Mouse (Mus musculus) naive thymus-derived CD4-positive, alpha-beta T cell, adult 5 months (primary cell): ENCODE results near the gene Ttc21a. TPM values are rescaled to one million over a fixed set of nuclear protein-coding genes. Genes with fewer than 3 reads are reported as not detected.

Experiments used
- polyA plus RNA-seq: library from polyadenylated mRNA; unstranded; fragments of 100-300 nt; shearing (Covaris generic); gene quantifications from one replicate; pipeline ENCODE4 v1.2.1, GENCODE M21; 2017

The Ttc21a gene
- polyA plus RNA-seq = not detected

DNA sequence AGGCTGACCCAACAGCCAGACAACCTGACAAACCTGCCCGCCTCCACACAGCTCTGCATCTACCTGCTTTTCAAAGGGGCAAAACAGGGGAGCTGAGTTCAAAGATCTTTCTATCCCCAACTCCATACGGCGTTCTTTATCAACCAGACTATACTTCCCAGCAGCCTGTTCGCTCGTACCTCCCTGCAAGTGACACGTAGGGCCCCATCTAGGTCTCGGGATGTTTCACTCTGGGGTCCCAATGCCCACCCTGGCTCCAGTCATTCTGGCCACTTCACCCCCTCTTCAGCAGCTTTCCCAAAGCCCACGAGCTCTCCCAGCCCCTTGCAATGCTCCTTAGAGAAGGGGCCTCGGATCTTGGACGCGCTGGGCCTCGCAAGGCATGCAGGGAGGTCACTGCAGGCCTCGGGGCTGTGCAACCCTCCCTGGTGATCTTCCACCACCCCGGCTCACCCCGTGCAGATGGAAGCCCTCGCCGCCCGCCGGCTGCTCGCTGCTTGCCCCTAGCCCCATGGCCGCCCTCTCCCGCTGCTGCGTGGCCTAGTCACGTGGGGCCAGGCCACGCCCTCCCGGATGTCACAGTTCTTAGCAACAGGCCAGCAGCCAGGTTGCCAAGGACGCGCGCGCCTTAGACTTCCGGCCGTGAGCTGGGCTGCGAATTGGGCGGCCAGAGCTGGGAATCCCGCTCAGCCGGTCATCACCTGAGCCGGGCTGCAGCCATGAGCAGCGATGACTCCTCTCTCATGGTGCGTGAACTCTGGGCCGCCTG lies at the start of gene Ttc21a, which contains the start of gene Gorasp1:
Gene Ttc21a (plus strand): TSS at position 602 of the 769 bp plus-strand sequence.
Gene Gorasp1 (minus strand): TSS at position 561 of the 769 bp plus-strand sequence.

DNA sequence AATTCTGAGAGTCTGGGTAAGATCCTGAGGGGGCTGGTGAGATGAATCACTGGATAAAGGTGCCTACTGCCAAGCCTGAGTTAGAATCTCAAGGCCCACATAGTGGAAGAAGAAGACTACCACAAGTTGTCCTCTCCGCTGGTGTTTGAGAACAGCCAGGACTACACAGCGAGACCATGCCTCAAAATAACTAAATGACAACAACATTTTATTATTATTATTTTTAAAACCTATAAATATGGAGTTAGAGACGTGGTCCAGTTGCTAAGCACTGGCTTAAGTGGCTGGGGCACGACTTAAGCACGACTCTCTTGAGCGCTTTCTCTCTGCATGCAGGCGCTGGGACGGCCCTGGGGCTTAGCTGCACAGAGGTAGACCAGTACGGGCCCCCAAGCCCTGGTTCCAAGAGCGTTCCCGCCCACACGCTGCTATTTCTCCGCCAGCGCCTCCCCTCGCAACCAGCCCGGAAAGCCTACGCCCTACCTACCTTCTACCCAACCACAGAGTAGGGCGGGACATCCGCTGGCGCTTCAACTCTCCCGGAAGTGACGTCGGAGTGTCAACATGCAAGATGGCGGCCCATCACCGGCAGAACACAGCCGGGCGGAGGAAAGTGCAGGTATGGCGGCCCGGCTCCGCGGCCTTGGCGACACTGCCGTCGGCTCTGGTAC lies 42.9 kb upstream of the Ttc21a start, which contains the start of gene Wdr48:
Gene Wdr48 (plus strand): TSS at position 540 of the 671 bp plus-strand sequence.

DNA sequence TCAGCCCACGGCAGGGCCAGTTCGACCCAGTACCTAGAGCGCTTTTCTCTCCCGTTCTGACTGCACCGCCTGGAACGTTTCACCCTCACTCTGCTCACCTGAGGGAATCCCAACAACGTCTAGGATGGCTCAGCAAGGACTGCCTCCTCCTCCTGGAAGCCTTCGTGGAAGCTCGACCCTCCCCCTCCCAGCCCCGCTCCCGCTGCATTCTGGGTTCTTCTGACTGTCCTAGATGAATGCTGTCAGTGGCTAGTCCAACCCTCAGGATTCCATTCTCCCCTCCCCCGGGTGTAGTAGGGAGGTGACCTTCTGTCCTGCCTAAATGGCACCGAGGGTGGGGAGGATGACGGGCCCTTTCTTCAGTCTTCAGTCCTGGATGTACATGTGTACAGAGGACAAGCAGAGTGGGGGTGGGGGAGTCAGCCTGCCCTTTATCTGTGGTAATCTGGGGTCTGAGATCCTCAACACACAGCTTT lies 47.2 kb downstream of the Ttc21a start, which contains the start of gene Csrnp1:
Gene Csrnp1 (minus strand): TSS at position 123 of the 476 bp plus-strand sequence.

Other genes starting within 250 kb of the Ttc21a start
- not detected for gene Scn10a, start 218.3 kb upstream of the Ttc21a start, polyA plus RNA-seq
- 0.11 TPM for gene Scn11a, start 112.2 kb upstream of the Ttc21a start, polyA plus RNA-seq
- gene Wdr48, start 42.7 kb upstream of the Ttc21a start, polyA plus RNA-seq = 78.2 TPM
- 5.6 TPM for gene Gorasp1, start within 50 bp of the Ttc21a start, polyA plus RNA-seq
- 168 TPM for gene Csrnp1, start 47.1 kb downstream of the Ttc21a start, polyA plus RNA-seq
- not detected for gene Xirp1, start 86.0 kb downstream of the Ttc21a start, polyA plus RNA-seq
- not detected for gene Cx3cr1, start 132.3 kb downstream of the Ttc21a start, polyA plus RNA-seq
- gene Ccr8, start 154.5 kb downstream of the Ttc21a start, polyA plus RNA-seq = 15.3 TPM
- 83.0 TPM for gene Slc25a38, start 172.8 kb downstream of the Ttc21a start, polyA plus RNA-seq
- 2,035 TPM for gene Rpsa, start 190.1 kb downstream of the Ttc21a start, polyA plus RNA-seq
- 0.17 TPM for gene Mobp, start 212.1 kb downstream of the Ttc21a start, polyA plus RNA-seq